Mouse (Mus musculus): ENCODE data around the gene Prdm16. TPM values are rescaled to one million over a fixed set of nuclear protein-coding genes. Genes with fewer than 3 reads are reported as not detected.

Prdm16 gene
- polyA plus RNA-seq, 1 experiment from 2014 or later = 19.0 TPM

GRCm38 (mm10) chr4:154611167-154611566, 25.5 kb downstream of the Prdm16 start:
- ATAC-seq (replicated peaks; ENCODE audit: low FRiP score, low read depth) (no peak), DNase-seq (ENCODE audit: low spot score) (no peak)
- Histone ChIP-seq H3K4me1 (replicated peaks; ENCODE audit: insufficient read depth, low read length) (no peaks in the 10 kb centered on the region; the same call in 1 of the 2 replicates), H3K9me3 (replicated peaks; ENCODE audit: low read length) (no peaks in the 10 kb centered on the region), H3K9ac (ENCODE audit: low read depth, low read length) (no peak overlapping the region), H3K27me3 (ENCODE audit: insufficient read depth, low read length) (no peaks in the 10 kb centered on the region; the same call in 1 of the 2 replicates), H3K4me2 (ENCODE audit: low read length) (no peak overlapping the region), H3K4me3 (replicated peaks; ENCODE audit: low read depth, low read length) (no peak overlapping the region), H3K36me3 (ENCODE audit: insufficient read depth, low read length) (no peaks in the 10 kb centered on the region), H3K27ac (no peak overlapping the region)
- TF ChIP-seq CTCF (IDR thresholded peaks at IDR 0.05; ENCODE audit: low read depth) = no peak
- WGBS = 49% methylated on average over 10 of the region's 10 CpGs

GRCm38 (mm10) chr4:154607724-154608123, 28.9 kb downstream of the Prdm16 start:
- DNase-seq (ENCODE audit: low spot score) (no peak), ATAC-seq (replicated peaks; ENCODE audit: low FRiP score, low read depth) (no peak)
- Histone ChIP-seq H3K27ac (no peak overlapping the region), H3K9ac (ENCODE audit: low read depth, low read length) (no peak overlapping the region), H3K4me3 (replicated peaks; ENCODE audit: low read depth, low read length) (no peak overlapping the region), H3K4me2 (ENCODE audit: low read length) (no peak overlapping the region), H3K27me3 (ENCODE audit: insufficient read depth, low read length) (no peaks in the 10 kb centered on the region; the same call in 1 of the 2 replicates), H3K9me3 (replicated peaks; ENCODE audit: low read length) (no peaks in the 10 kb centered on the region), H3K4me1 (replicated peaks; ENCODE audit: insufficient read depth, low read length) (no peaks in the 10 kb centered on the region; the same call in 1 of the 2 replicates), H3K36me3 (ENCODE audit: insufficient read depth, low read length) (no peaks in the 10 kb centered on the region)
- no peak for TF ChIP-seq CTCF (IDR thresholded peaks at IDR 0.05; ENCODE audit: low read depth)
- 82% methylated on average over 5 of the region's 5 CpGs for whole genome bisulfite sequencing

GRCm38 (mm10) chr4:154604442-154604830, 32.2 kb downstream of the Prdm16 start:
- TF ChIP-seq CTCF (IDR thresholded peaks at IDR 0.05; ENCODE audit: low read depth) = no peak
- WGBS = 81% methylated on average over 7 of the region's 7 CpGs
- Histone ChIP-seq H3K27ac (no peak overlapping the region), H3K36me3 (ENCODE audit: insufficient read depth, low read length) (no peaks in the 10 kb centered on the region), H3K4me1 (replicated peaks; ENCODE audit: insufficient read depth, low read length) (no peaks in the 10 kb centered on the region), H3K4me2 (ENCODE audit: low read length) (no peak overlapping the region), H3K4me3 (replicated peaks; ENCODE audit: low read depth, low read length) (no peak overlapping the region), H3K9me3 (replicated peaks; ENCODE audit: low read length) (no peaks in the 10 kb centered on the region), H3K27me3 (ENCODE audit: insufficient read depth, low read length) (no peaks in the 10 kb centered on the region; the same call in 1 of the 2 replicates), H3K9ac (ENCODE audit: low read depth, low read length) (no peak overlapping the region)
- ATAC-seq (replicated peaks; ENCODE audit: low FRiP score, low read depth) (no peak), DNase-seq (ENCODE audit: low spot score) (no peak)

- Histone ChIP-seq H3K4me2 (ENCODE audit: low read length) (no peak overlapping the region), H3K36me3 (ENCODE audit: insufficient read depth, low read length) (no peaks in the 10 kb centered on the region), H3K27ac (no peak overlapping the region), H3K9ac (ENCODE audit: low read depth, low read length) (no peak overlapping the region), H3K9me3 (replicated peaks; ENCODE audit: low read length) (no peaks in the 10 kb centered on the region), H3K4me3 (replicated peaks; ENCODE audit: low read depth, low read length) (no peak overlapping the region), H3K27me3 (ENCODE audit: insufficient read depth, low read length) (peaks cover under 1% of the 10 kb centered on the region), H3K4me1 (replicated peaks; ENCODE audit: insufficient read depth, low read length) (no peaks in the 10 kb centered on the region)
- no peak for ATAC-seq (replicated peaks; ENCODE audit: low FRiP score, low read depth)
- DNase-seq (ENCODE audit: low spot score) = no peak
- WGBS = 48% methylated on average over 25 of the region's 25 CpGs
- TF ChIP-seq CTCF (IDR thresholded peaks at IDR 0.05; ENCODE audit: low read depth) = no peak
These were observed 32.8 kb downstream of the Prdm16 start for GRCm38 (mm10) chr4:154603663-154604441.

- WGBS = 67% methylated on average over 10 of the region's 10 CpGs
- TF ChIP-seq CTCF (IDR thresholded peaks at IDR 0.05; ENCODE audit: low read depth) = no peak
- DNase-seq (ENCODE audit: low spot score) (no peak), ATAC-seq (replicated peaks; ENCODE audit: low FRiP score, low read depth) (no peak)
- no peaks in the 10 kb centered on the region for H3K9me3 ChIP-seq (replicated peaks; ENCODE audit: low read length)
- H3K9ac ChIP-seq (ENCODE audit: low read depth, low read length) = no peak overlapping the region
- H3K27ac ChIP-seq = no peak overlapping the region
- H3K36me3 ChIP-seq (ENCODE audit: insufficient read depth, low read length) = no peaks in the 10 kb centered on the region
- H3K4me1 ChIP-seq (replicated peaks; ENCODE audit: insufficient read depth, low read length) = no peaks in the 10 kb centered on the region
- no peak overlapping the region for H3K4me2 ChIP-seq (ENCODE audit: low read length)
- H3K27me3 ChIP-seq (ENCODE audit: insufficient read depth, low read length) = peaks cover 5% of the 10 kb centered on the region
- no peak overlapping the region for H3K4me3 ChIP-seq (replicated peaks; ENCODE audit: low read depth, low read length)
These were observed 34.3 kb downstream of the Prdm16 start for GRCm38 (mm10) chr4:154602409-154602808.

- Histone ChIP-seq H3K27me3 (ENCODE audit: insufficient read depth, low read length) (peaks cover 5% of the 10 kb centered on the region), H3K4me3 (replicated peaks; ENCODE audit: low read depth, low read length) (no peak overlapping the region), H3K4me2 (ENCODE audit: low read length) (no peak overlapping the region), H3K9ac (ENCODE audit: low read depth, low read length) (no peak overlapping the region), H3K9me3 (replicated peaks; ENCODE audit: low read length) (no peaks in the 10 kb centered on the region), H3K4me1 (replicated peaks; ENCODE audit: insufficient read depth, low read length) (no peaks in the 10 kb centered on the region), H3K36me3 (ENCODE audit: insufficient read depth, low read length) (no peaks in the 10 kb centered on the region), H3K27ac (no peak overlapping the region)
- no peak for DNase-seq (ENCODE audit: low spot score)
- 68% methylated on average over 3 of the region's 3 CpGs for WGBS
- no peak for TF ChIP-seq CTCF (IDR thresholded peaks at IDR 0.05; ENCODE audit: low read depth)
- no peak for ATAC-seq (replicated peaks; ENCODE audit: low FRiP score, low read depth)
These were observed 35.7 kb downstream of the Prdm16 start for GRCm38 (mm10) chr4:154601006-154601405.

Data from kidney, postnatal 0 days (tissue).